Mouse (Mus musculus) monocyte, adult 5-6 weeks (primary cell): ENCODE measurements around the gene Plekhh3. TPM values are rescaled to one million over a fixed set of nuclear protein-coding genes. Genes with fewer than 3 reads are reported as not detected.
"Not testable (repeated sequence)": the region's sequence is repeated elsewhere in the genome, so short reads cannot be mapped to it uniquely, and the experiment has no call there.

Experiments
- ATAC-seq: fragments of 153-309, 156-312 bp; replicated peaks from 2 replicates; pipeline ENCODE4 v1.8.0; 2017; ENCODE audit warnings: mild to moderate bottlenecking; ENCODE audit not compliant: low TSS enrichment, insufficient number of reproducible peaks, severe bottlenecking, poor library complexity, low FRiP score
- total RNA-seq: library from RNA; stranded (forward); fragments of 200-1000, 200-491, 200-594 nt; gene quantifications from 3 replicates; pipeline ENCODE4 v1.2.3, GENCODE M21; 2017

Gene Plekhh3
- total RNA-seq, 1 experiment from 2014 or later = 4.0 TPM

DNA sequence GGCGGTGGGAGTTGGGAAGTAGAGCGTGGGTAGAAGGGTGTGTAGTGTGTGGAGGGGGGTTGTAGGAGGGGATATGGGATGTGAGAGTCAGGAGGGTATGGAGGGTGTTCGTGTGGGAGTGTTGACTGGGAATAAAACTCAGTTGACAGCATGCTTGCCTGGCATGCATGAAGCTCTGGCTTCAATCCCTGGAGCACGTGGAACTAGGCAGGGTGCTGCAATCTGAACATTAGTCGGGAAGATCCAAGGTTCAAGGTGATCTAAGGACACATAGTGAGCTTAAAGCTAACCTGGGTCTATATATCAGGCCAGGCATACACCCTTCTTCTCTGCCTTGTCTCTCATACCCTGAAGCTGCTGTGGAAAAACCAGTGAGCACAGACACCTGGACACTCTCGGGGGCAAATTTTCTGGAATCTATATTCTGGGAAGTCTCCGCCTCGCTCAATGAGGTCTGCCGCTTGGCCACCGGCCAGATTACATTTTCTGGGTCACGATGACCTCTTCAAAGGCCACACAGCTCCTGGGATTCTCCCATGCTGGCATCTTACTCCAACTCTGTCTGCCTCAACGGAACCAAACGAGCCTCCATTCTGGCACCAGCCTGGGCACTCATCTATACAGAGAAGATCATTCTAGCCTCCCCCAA lies 36.8 kb downstream of the Plekhh3 start:
- ATAC-seq = no peak

DNA sequence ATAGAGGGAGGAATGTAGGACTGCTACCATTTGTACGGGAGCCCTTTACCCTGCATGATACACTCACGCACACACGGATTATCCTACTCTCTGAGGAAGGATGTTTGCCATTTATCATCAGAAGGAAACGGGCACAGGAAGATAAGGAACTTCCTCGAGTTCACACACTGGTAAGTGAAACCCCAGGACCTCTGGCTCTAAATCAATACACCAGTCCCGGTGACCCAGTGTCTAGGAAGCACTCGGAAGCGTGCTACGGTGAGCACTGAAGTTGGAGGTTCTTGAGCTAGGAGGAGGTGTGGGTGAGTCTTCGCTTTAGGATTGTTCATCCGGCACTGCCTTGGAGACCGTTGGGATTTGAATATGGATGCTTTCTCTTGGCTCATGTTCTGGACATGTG lies 38.1 kb downstream of the Plekhh3 start:
- no peak for ATAC-seq

DNA sequence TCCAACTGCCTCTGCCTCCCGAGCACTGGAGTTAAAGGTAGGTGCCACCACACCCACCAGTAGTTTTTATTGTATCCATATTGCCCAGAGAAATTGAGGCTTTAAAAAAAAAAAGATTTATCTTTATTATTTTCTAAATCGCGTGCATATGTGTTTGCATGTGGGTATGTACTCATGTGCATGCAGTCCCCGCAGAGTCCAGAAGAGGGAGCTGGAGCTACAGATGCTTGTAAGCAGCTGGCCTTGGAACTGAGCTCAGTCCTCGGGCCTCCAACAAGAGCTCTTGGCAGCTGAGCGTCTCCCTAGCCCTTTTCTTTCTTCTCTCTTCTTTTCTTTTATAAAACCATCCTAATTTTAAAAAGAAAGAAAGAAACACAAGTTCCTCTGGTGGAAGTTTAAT lies 39.5 kb downstream of the Plekhh3 start:
- no peak for ATAC-seq

DNA sequence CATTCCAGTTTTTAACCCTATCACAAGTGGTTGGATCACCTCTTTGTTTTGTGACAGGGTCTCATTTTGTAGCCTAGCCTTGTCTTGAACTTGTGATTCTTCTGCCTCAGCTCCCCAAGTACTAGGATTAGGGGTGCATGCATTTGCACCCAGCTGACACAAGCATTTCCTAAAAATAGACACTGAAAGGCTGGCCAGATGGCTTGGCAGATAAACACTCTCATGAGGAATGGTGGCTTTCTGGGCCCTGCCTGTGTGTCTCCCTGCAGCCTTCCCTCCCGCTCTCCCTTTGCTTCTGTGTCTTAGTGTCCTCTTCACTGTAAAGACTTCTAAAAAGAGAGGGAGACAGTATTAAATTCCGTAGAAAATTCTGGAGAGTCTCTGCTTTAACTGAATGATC lies 40.0 kb downstream of the Plekhh3 start:
- no peak for ATAC-seq

DNA sequence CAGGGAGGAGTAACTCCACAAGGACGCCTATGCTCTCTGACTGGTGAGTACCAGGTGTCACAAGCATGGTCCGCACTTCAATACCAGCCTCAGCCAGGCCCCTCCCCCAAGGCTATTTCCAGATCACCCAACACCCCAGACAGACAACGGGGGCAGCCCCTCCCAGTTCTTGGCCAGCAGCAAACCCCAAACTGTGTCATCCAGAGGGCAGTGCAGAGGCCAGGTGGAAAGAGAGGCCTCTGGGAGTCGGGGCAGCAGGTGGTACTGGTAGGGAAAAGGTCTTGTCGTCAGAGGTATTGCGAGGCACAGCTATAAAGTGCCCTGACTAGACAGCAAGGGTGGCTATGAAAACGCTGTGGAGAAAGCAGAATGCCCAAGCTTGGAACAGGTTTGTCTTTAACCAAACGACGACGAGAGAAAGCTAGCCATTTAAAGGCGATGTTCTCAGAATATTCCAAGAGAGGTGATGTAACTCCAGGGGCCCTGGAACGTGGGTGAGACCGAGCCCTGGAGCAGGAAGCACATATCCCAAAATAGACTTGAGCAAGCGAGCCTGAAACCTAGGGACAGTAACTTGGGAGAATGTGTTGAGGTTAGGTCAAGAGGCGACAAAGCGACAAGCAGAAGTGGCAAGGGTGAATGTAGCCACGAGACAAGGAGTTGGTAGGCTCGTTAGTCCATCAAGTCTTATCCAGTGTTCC lies 40.9 kb downstream of the Plekhh3 start:
- ATAC-seq = no peak

DNA sequence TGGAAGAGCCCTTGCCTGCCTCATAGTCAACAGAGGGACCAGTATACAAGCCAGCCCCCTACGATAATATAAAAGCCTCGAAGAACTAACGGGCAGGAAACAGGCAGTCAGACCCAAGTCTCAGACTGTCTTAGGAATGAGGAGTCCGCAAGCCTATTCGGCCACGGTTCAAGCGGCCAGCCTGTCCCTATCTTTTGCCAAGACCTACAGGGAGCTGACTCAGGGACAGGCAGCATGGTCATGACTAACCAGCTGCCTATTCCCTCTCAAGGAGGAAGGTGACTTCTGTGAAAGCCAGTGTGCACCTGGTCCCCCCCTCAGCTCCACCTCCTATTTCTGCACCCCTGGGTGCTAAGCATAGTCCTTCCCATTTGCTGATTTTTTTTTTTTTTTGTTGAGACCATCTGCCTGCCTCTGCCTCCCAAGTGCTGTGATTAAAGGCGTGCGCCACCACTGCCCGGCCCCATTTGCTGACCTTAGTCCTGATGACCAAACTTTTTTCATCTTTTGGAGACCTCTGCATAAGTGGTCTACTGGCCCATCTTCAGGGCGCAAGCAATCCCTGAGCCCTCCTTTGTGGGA lies 42.1 kb downstream of the Plekhh3 start:
- ATAC-seq = no peak

DNA sequence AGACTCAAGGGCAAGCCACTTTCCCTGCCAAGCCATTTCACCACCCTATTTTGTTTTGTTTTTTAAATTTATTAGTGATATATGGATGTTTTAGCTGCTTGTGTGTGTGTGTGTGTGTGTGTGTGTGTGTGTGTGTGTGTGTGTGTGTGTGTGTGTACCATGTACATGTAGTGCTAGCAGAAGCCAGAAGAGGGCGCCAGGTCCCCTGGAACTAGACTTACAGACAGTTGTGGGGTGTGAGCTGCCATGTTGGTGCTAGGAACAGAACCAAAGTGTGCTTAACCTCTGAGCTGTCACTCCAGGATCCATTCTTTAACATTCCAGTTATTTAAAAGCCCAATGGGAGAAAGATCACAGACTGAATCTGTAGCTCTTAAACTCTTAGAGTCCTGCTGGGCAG lies 44.1 kb downstream of the Plekhh3 start:
- no peak for ATAC-seq

DNA sequence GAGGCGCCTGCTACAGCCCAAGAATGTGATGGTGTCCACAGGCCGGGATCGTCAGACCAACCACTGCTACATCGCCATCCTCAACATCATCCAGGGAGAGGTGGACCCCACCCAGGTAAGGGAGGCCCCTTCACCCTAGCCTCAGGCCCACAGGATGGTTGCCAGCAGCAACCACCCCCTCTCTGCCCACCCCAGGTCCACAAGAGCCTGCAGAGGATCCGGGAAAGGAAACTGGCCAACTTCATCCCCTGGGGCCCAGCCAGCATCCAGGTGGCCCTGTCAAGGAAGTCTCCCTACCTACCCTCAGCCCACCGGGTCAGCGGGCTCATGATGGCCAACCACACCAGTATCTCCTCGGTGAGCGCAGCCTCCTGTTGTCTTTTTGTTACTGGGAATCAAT lies 46.1 kb downstream of the Plekhh3 start:
- not testable (repeated sequence) for ATAC-seq

DNA sequence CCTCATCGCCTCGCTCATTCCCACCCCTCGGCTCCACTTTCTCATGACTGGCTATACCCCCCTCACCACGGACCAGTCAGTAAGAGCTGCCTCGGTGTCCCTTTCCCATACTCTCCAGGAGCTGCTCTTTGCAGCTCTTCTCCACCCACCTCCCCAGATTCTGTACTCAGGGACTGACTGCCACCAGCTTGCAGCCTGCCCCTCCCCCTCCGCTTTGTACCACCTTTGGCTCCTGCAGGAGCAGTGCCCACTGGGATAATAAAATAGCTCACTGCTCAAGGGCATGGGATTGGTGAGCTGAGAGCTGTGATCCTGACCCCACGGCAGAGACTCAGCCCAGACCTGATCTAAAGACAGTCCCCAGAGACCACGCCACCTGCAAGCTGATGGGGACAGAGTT lies 46.7 kb downstream of the Plekhh3 start:
- not testable (repeated sequence) for ATAC-seq

DNA sequence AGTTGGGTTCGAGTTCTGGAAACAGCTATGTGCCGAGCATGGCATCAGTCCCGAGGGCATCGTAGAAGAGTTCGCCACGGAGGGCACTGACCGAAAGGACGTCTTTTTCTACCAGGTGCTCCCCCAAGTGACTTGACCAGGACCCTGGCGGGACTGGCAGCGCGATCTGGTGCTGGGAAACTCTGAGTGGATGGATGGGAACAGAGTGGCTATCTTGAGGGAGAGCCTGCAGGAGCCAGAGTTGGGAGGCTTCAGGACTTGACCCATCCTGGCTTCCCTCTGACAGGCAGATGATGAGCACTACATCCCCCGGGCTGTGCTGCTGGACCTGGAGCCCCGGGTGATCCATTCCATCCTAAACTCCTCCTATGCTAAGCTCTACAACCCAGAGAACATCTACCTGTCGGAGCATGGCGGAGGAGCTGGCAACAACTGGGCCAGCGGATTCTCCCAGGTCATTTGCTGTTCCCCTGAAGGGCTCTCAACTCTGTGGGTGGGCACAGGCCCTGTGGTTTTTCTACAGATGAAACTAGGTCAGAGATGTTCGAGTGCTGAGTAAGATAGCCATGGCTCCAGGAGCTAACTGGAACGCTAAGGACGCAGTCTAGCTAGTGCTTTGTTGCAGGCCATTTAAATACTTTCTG lies 50.5 kb downstream of the Plekhh3 start:
- no peak for ATAC-seq

DNA sequence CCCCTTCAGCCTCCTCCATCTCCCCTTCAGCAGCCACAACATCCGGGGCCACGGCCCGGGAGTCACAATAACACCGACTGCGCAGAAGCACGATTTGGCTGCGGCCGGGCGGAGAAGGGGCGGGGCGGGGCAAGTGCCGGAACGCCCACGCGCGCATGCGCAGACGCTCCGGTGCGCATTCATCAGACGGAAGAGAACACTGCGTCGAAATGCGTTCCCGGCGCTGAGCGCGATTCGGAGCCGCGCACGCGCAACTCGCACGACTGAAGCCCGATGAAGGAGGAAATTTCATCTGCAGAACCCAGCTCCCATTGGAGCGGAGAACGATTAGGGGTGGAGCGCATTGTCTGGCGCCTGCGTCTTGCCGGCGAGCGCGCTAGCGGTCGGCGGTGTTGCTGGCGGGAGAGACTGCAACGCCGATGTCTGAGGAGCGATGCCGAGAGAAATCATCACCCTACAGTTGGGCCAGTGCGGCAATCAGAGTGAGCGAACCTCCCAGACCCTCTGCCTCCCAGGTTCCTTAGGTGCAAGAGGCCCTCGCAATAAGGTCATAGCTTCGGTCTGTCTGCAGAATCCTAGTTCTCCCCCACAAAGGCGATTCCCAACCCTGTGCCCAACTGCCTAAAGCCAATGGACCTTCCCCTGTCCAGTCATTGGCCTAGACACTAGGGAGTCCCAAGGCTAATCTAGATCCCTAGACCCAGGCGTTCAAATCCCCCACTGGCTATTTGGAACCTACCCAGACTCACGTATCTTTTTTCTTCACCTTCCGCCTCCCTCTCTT lies 51.2 kb downstream of the Plekhh3 start, which contains the start of the genes Retreg3 and Tubg1:
Gene Retreg3, minus strand, starts transcription at position 133 of the 784 bp plus-strand sequence.
Gene Tubg1, plus strand, starts transcription at position 178 of the 784 bp plus-strand sequence.
- peak; percentile 91 for ATAC-seq

DNA sequence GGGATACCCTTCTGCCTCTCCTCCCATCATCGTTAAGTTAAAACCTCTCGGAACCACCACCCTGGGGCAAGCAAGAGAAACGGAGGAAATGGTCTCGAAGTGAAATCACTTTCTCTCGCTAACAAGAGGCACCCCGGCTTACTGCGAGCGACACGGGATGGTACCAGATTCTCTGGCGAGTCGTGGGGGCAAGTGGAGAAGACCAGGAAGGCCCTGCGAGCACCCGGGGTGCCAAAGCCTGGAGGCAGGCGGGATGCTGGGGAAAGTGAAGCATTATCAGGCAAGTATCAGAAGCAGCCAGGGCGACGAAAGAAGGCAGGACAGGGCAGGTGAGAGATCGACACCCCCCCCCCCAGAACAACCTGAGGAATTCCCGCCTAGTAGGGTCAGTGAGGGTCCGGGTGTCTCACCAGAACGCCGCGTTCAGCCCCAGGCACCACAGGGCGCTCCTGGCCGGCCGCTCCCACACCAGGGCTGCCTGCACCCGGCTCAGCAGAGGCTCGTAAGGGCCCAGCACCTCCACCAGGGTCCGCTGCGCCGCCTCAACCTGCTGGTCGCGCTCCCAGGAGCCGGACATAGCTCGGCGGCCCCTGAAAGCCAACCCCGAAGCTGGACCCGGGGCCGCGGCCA lies 51.9 kb downstream of the Plekhh3 start:
- ATAC-seq = no peak

DNA sequence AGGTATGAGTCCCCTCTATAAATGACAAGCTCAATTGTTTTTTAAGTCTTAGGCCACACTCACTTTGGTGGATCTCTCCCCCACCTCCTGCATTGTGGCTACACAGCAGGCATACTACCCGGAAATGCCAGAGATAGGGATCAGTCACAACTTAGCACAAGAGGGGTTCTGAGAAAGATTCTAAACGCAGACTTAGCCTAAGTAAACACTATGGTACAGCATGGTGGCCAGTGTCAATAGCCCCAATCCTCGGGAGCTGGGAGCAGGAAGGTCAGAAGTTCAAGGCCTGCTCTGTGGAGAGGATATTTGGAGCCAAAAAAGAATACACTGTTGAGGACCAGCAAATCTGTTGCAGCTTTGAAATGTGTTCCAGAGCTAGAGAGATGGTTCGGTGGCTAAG lies 53.0 kb downstream of the Plekhh3 start:
- ATAC-seq = no peak

DNA sequence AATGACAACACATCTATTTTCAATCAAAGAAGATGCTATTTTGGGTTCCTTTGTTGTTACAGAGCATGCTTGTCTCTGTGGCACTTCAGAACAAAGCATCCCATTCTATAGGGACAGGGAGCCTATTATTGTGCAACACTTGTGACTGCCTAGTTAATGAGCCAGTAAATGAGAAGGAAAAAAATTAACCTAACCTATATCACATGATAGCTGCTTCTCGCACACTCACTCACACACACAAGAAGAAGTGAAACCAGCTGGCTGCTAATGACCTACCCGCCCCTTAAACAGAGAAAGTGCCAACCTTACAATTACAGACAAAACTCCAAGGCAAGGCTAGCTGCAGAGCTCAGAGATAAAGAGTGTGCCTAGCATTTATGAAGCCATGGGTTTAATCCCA lies 55.6 kb downstream of the Plekhh3 start:
- ATAC-seq = peak; percentile 64

Other genes starting within 250 kb of the Plekhh3 start
- 328 to 413 TPM (median 368 TPM) in 3 replicates for gene Stat3, start 231.8 kb downstream of the Plekhh3 start, total RNA-seq
- gene Cavin1, start 200.5 kb downstream of the Plekhh3 start, total RNA-seq = 0.32 to 2.5 TPM in 2 of 3 replicates, not detected in the other
- gene Atp6v0a1, start 161.9 kb downstream of the Plekhh3 start, total RNA-seq = 26.0 to 42.7 TPM (median 37.5 TPM) in 3 replicates
- gene Naglu, start 101.3 kb downstream of the Plekhh3 start, total RNA-seq = 5.6 to 14.8 TPM (median 9.9 TPM) in 3 replicates
- 0.68 TPM in 1 of 3 replicates, not detected in the others for gene Hsd17b1, start 92.9 kb downstream of the Plekhh3 start, total RNA-seq
- gene Coasy, start 88.8 kb downstream of the Plekhh3 start, total RNA-seq = 11.4 to 16.6 TPM (median 16.1 TPM) in 3 replicates
- gene Mlx, start 84.1 kb downstream of the Plekhh3 start, total RNA-seq = 61.7 to 74.7 TPM (median 71.4 TPM) in 3 replicates
- 5.0 to 6.2 TPM in 2 of 3 replicates, not detected in the other for gene Psmc3ip, start 75.9 kb downstream of the Plekhh3 start, total RNA-seq
- gene Retreg3, start 51.5 kb downstream of the Plekhh3 start, total RNA-seq = 57.9 to 79.4 TPM (median 63.0 TPM) in 3 replicates
- 8.2 to 25.6 TPM (median 11.0 TPM) in 3 replicates for gene Tubg1, start 51.4 kb downstream of the Plekhh3 start, total RNA-seq
- gene Tubg2, start 15.4 kb downstream of the Plekhh3 start, total RNA-seq = not detected in 3 replicates
- gene Cntnap1, start 828 bp downstream of the Plekhh3 start, total RNA-seq = 0.21 to 0.95 TPM (median 0.68 TPM) in 3 replicates
- 0.38 TPM in 1 of 3 replicates, not detected in the others for gene Ccr10, start 4.1 kb upstream of the Plekhh3 start, total RNA-seq
- gene Ezh1, start 55.1 kb upstream of the Plekhh3 start, total RNA-seq = 30.2 to 66.9 TPM (median 42.6 TPM) in 3 replicates
- gene Ramp2, start 74.7 kb upstream of the Plekhh3 start, total RNA-seq = not detected in 3 replicates
- gene Vps25, start 82.4 kb upstream of the Plekhh3 start, total RNA-seq = 42.7 to 62.9 TPM (median 53.8 TPM) in 3 replicates
- gene Wnk4, start 89.2 kb upstream of the Plekhh3 start, total RNA-seq = 0.11 to 1.7 TPM (median 0.19 TPM) in 3 replicates
- 1.8 to 3.2 TPM in 2 of 3 replicates, not detected in the other for gene Cntd1, start 107.7 kb upstream of the Plekhh3 start, total RNA-seq
- 18.8 to 43.1 TPM (median 26.8 TPM) in 3 replicates for gene Coa3, start 107.8 kb upstream of the Plekhh3 start, total RNA-seq
- 266 to 274 TPM (median 274 TPM) in 3 replicates for gene Becn1, start 130.9 kb upstream of the Plekhh3 start, total RNA-seq
- gene Psme3, start 144.9 kb upstream of the Plekhh3 start, total RNA-seq = 51.0 to 74.7 TPM (median 73.3 TPM) in 3 replicates
- 0.53 to 3.6 TPM (median 1.8 TPM) in 3 replicates for gene Aoc2, start 153.7 kb upstream of the Plekhh3 start, total RNA-seq
- gene Aoc3, start 159.3 kb upstream of the Plekhh3 start, total RNA-seq = not detected in 3 replicates
- gene G6pc, start 196.2 kb upstream of the Plekhh3 start, total RNA-seq = not detected in 3 replicates
- 15.4 to 24.5 TPM (median 20.8 TPM) in 3 replicates for gene Aarsd1, start 246.3 kb upstream of the Plekhh3 start, total RNA-seq